Mouse (Mus musculus) MEL (cell line): ENCODE measurements around the gene Blm.

ENCODE experiments used
- CTCF ChIP-seq, 3 experiments: IDR thresholded peaks in 2 of 3; conservative IDR thresholded peaks in 1 of 3; 2 replicates each; pipeline ENCODE4 v1.5.1; 2011 to 2012; ENCODE audit warnings: low read length in 3 of 3, low read depth in 2 of 3, mild to moderate bottlenecking in 2 of 3, improper control_type of control experiment in 1 of 3, inconsistent platforms in 1 of 3, mixed read lengths in 1 of 3, moderate library complexity in 1 of 3; ENCODE audit not compliant: control insufficient read depth in 1 of 3, insufficient read depth in 1 of 3, poor library complexity in 1 of 3, severe bottlenecking in 1 of 3
- ETS1 ChIP-seq: IDR thresholded peaks from 2 replicates; pipeline ENCODE4 v1.6.1; 2012; ENCODE audit warnings: low read depth, mild to moderate bottlenecking, inconsistent platforms, low read length, improper control_type of control experiment, moderate library complexity
- MAFK ChIP-seq: IDR thresholded peaks from 2 replicates; pipeline ENCODE4 v1.6.1; 2011; ENCODE audit warnings: low read depth, mild to moderate bottlenecking, low read length, improper control_type of control experiment, borderline replicate concordance
- MAX ChIP-seq: IDR thresholded peaks from 2 replicates; pipeline ENCODE4 v1.6.1; 2011; ENCODE audit warnings: low read length, improper control_type of control experiment
- NRF1 ChIP-seq: IDR thresholded peaks from 2 replicates; pipeline ENCODE4 v1.6.1; 2014; ENCODE audit warnings: low read depth, mild to moderate bottlenecking, inconsistent platforms, low read length, improper control_type of control experiment, moderate library complexity; ENCODE audit not compliant: poor library complexity, insufficient read depth, severe bottlenecking
- POLR2A ChIP-seq, 2 experiments: IDR thresholded peaks; 2 replicates each; pipeline ENCODE4 v1.6.1; 2011 to 2012; ENCODE audit warnings: low read length in 2 of 2, mild to moderate bottlenecking in 2 of 2, control low read depth in 1 of 2, improper control_type of control experiment in 1 of 2, low read depth in 1 of 2, moderate library complexity in 1 of 2; ENCODE audit not compliant: control insufficient read depth in 1 of 2, insufficient read depth in 1 of 2, poor library complexity in 1 of 2
- TBP ChIP-seq: IDR thresholded peaks from 2 replicates; pipeline ENCODE4 v1.8.0; 2011; ENCODE audit warnings: low read depth, low read length, improper control_type of control experiment
- ZC3H11A ChIP-seq: IDR thresholded peaks from 2 replicates; pipeline ENCODE4 v1.6.1; 2012; ENCODE audit warnings: low read depth, mild to moderate bottlenecking, inconsistent platforms, low read length, improper control_type of control experiment

GRCm38 (mm10) chr7:80464831-80465230 lies 70.1 kb downstream of the Blm start:
- no peak for TF ChIP-seq CTCF (IDR thresholded peaks at IDR 0.05 in 2 of 3, conservative IDR thresholded peaks at IDR 0.05 in 1 of 3; ENCODE audit: control insufficient read depth in 1 of 3, insufficient read depth in 1 of 3, low read depth in 2 of 3, low read length in 3 of 3, poor library complexity in 1 of 3, severe bottlenecking in 1 of 3)
- TF ChIP-seq POLR2A (IDR thresholded peaks at IDR 0.05; ENCODE audit: control insufficient read depth in 1 of 2, insufficient read depth in 1 of 2, low read depth in 1 of 2, low read length in 2 of 2, poor library complexity in 1 of 2), result no peak
- TF ChIP-seq ETS1, result no peak
- TF ChIP-seq NRF1, result no peak
- no peak for TF ChIP-seq MAFK
- TF ChIP-seq MAX, result no peak
- no peak for TF ChIP-seq ZC3H11A
- no peak for TF ChIP-seq TBP
